Mouse (Mus musculus) stomach, embryonic 16.5 days (tissue): ENCODE data around the gene Scaf11. TPM values are rescaled to one million over a fixed set of nuclear protein-coding genes. Genes with fewer than 3 reads are reported as not detected.

Experiments used
- ATAC-seq: fragments of 200-750 bp; cut with Nextera tagmentation; 2 replicates; pipeline ENCODE4 v1.8.0; 2017; ENCODE audit warnings: moderate number of reproducible peaks, moderate TSS enrichment; ENCODE audit not compliant: insufficient read depth, low FRiP score
- H3K27ac ChIP-seq: fragments of 300-500 bp; sonication (generic); 2 replicates; pipeline ENCODE4 v1.5.1; 2014; ENCODE audit warnings: low read length
- H3K27me3 ChIP-seq: fragments of 300-500 bp; sonication (generic); 2 replicates; pipeline ENCODE4 v1.6.1; 2014; ENCODE audit warnings: low read length, control low read depth, mixed read lengths; ENCODE audit not compliant: control insufficient read depth, insufficient read depth
- H3K36me3 ChIP-seq: fragments of 300-500 bp; sonication (generic); 2 replicates; pipeline ENCODE4 v1.6.1; 2014; ENCODE audit warnings: low read length; ENCODE audit not compliant: control insufficient read depth, insufficient read depth
- H3K4me1 ChIP-seq: fragments of 300-500 bp; sonication (generic); 2 replicates; pipeline ENCODE4 v1.6.1; 2014; ENCODE audit warnings: low read length, control low read depth, mixed read lengths; ENCODE audit not compliant: control insufficient read depth, insufficient read depth
- H3K4me2 ChIP-seq: fragments of 300-500 bp; sonication (generic); 2 replicates; pipeline ENCODE4 v1.6.1; 2014; ENCODE audit warnings: low read depth, low read length, mixed read lengths
- H3K4me3 ChIP-seq: fragments of 300-500 bp; sonication (generic); replicated peaks from 2 replicates; pipeline ENCODE4 v1.5.1; 2014; ENCODE audit warnings: mild to moderate bottlenecking, low read length
- H3K9ac ChIP-seq: fragments of 300-500 bp; sonication (generic); 2 replicates; pipeline ENCODE4 v1.6.1; 2014; ENCODE audit warnings: low read length
- H3K9me3 ChIP-seq: fragments of 300-500 bp; sonication (generic); replicated peaks from 2 replicates; pipeline ENCODE4 v1.6.1; 2016; ENCODE audit warnings: low read length, control low read depth; ENCODE audit not compliant: control insufficient read depth
- WGBS: fragments of 180-500 bp; shearing (Covaris S2); extraction: QIAGEN DNeasy Blood & Tissue Kit; methylation state at CpG from one replicate; pipeline ENCODE4 v1.1.7; 2014; 5-methylcytosine and 5-hydroxymethylcytosine counted together
- polyA plus RNA-seq: library from polyadenylated mRNA; unstranded; fragments of >200 nt; fragmentation: Nextera tagmentation; extraction: Ambion mirVana; gene quantifications from 2 replicates; pipeline ENCODE4 v1.2.1, GENCODE M21; 2015

The Scaf11 gene
- polyA plus RNA-seq, 1 experiment from 2014 or later: 73.0 TPM

DNA sequence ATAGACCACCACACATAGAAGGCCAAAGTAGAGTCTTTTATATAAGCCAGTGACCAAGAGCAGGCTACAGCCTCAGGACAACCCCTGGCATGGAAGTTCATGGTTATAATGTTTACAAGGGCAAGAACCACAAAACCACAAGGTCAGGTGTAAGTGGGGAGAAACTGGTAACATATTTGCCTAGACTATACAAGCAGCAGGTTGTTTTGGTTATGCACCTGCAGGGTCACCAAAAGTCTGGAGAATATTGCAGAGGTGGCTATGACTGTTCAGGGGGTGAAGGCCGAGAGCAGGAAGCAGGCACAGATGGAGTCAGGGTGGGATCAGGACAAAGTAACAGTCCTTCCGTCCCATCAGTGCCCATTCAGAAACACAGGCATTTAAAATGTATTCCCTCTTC, 7.7 kb upstream of the Scaf11 start:
- Histone ChIP-seq H3K36me3 (no peaks in the 10 kb centered on the region), H3K9me3 (no peaks in the 10 kb centered on the region), H3K4me3 (no peak overlapping the region), H3K9ac (no peak overlapping the region), H3K27ac (no peak overlapping the region), H3K27me3 (no peaks in the 10 kb centered on the region), H3K4me1 (no peaks in the 10 kb centered on the region), H3K4me2 (no peak overlapping the region)
- ATAC-seq: no peak
- 91% methylated on average over 2 of the region's 2 CpGs for WGBS

DNA sequence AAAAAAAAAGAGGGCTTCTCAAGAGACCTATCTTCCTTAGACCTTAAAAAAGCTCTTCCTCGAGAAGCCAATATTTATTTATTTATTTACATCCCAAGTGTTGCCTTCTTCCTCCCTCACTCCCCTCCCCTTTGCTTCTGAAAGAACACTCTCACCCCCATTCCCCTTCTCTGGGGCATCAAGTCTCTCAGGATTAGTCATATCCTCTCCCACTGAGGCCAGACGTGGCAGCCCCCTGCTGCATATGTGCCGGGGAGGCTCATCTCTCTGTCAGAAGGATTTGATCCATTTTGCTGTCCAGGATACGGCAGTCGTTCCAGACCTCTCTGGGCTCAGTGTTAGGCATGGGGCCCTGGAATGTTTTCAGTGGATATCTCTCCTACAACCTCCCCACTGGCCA, 7.2 kb upstream of the Scaf11 start:
- Histone ChIP-seq H3K27me3 (no peaks in the 10 kb centered on the region), H3K9me3 (no peaks in the 10 kb centered on the region), H3K27ac (no peak overlapping the region), H3K36me3 (no peaks in the 10 kb centered on the region), H3K4me2 (no peak overlapping the region), H3K4me1 (no peaks in the 10 kb centered on the region), H3K4me3 (no peak overlapping the region), H3K9ac (no peak overlapping the region)
- WGBS: 77% methylated on average over 5 of the region's 5 CpGs
- no peak for ATAC-seq

DNA sequence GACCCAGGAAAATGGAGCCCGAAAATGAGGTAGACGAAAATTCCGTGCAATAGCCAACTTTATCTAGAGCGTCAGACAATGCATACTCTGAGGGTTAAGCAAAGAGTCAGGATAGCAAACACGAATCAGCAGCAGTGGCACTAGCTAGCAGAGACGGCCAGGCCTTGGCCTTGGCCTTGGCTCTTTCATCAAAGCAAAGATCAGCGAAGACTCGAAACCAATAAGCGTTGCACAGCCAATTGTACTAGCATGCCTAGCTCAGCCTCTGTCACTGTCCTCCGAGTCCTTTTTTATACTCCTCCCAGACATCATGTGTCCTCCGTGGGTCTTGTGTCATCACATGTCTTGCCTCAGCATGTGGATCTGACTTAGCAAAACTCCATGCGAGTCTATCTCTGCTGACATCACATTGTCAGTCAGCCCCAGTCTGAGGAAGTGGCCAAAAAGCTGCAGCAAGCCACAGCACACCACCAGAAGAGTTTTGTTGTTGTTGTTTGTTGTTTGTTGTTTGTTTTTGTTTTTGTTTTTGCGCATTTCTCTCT, 5.8 kb upstream of the Scaf11 start:
- Histone ChIP-seq H3K27ac (no peak overlapping the region), H3K9me3 (no peaks in the 10 kb centered on the region), H3K36me3 (no peaks in the 10 kb centered on the region), H3K4me2 (no peak overlapping the region), H3K27me3 (no peaks in the 10 kb centered on the region), H3K4me1 (peaks cover 4% of the 10 kb centered on the region; the same call in 1 of the 2 replicates), H3K4me3 (no peak overlapping the region), H3K9ac (no peak overlapping the region)
- 88% methylated on average over 13 of the region's 13 CpGs for WGBS
- no peak for ATAC-seq

DNA sequence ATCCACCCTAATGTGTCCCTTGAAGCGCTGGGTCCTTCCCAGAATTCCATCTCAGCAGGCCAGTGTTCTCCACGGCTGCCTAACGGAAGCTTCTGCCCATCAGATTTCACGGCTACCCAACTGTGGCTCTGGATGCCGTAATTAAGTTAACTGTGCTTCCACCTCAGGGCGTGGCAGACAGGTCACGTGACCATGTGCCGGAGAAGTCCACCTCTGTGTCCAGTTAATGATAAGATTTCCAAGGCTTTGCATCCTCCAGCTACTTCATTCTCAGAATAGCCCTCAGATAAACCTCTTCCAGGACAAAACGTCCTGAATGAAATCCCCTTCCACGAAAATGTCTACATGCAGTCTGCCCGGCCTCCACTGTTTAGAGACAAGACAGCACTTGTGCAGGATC, 4.4 kb upstream of the Scaf11 start:
- H3K27ac ChIP-seq: no peak overlapping the region
- no peaks in the 10 kb centered on the region for H3K27me3 ChIP-seq
- no peaks in the 10 kb centered on the region for H3K9me3 ChIP-seq
- no peaks in the 10 kb centered on the region for H3K36me3 ChIP-seq
- peaks cover 4% of the 10 kb centered on the region; the same call in 1 of the 2 replicates for H3K4me1 ChIP-seq
- ATAC-seq: no peak
- H3K4me2 ChIP-seq: no peak overlapping the region
- H3K9ac ChIP-seq: no peak overlapping the region
- H3K4me3 ChIP-seq: no peak overlapping the region
- 81% methylated on average over 11 of the region's 11 CpGs for WGBS

DNA sequence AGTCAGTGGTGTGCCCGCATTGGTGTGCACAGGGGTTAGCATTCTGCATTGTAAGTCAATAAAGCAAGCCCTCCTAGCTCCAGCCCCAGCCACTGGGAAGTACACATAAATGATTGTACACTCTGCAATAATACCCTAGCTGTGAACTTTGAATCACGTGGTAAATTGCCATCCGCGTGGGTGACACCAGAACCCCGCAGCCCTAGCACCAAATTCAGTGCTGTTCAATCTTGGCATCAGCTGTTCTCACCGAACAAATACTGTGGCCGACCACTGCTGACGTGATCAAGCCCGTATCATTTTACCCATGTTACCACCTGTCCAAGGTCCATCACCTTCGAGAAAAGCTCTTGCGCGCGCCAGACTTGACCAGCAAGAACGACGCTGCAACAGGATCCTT, 3.2 kb upstream of the Scaf11 start:
- Histone ChIP-seq H3K4me2 (no peak overlapping the region), H3K36me3 (no peaks in the 10 kb centered on the region), H3K4me3 (no peak overlapping the region), H3K27ac (no peak overlapping the region), H3K27me3 (no peaks in the 10 kb centered on the region), H3K9me3 (no peaks in the 10 kb centered on the region), H3K9ac (no peak overlapping the region), H3K4me1 (peaks cover 6% of the 10 kb centered on the region)
- ATAC-seq: no peak
- WGBS: 94% methylated on average over 15 of the region's 15 CpGs

DNA sequence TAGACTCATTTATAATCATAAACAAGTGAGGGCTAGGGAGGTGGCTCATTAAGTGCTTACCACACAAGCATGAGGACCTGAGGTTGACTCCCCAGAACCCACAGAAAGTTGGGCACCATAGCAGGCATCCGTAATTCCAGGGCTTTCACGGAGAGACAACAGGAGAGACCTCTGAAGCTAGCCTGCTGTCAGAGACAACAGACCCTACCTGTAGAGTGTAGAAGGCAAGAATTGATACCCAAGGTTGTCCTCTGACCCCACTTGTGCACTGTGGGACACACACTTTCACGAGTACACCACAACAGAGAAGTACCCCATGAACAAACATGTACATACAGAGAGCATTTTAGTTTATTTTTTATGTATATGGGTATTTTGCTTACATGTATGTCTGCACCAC, 2.0 kb upstream of the Scaf11 start:
- no peak overlapping the region for H3K4me3 ChIP-seq
- no peak overlapping the region for H3K4me2 ChIP-seq
- no peaks in the 10 kb centered on the region for H3K9me3 ChIP-seq
- H3K4me1 ChIP-seq: peaks cover 15% of the 10 kb centered on the region
- no peaks in the 10 kb centered on the region for H3K36me3 ChIP-seq
- no peak for ATAC-seq
- H3K27ac ChIP-seq: no peak overlapping the region
- no peak overlapping the region for H3K9ac ChIP-seq
- no peaks in the 10 kb centered on the region for H3K27me3 ChIP-seq
- WGBS: 91% methylated on average over 3 of the region's 3 CpGs

DNA sequence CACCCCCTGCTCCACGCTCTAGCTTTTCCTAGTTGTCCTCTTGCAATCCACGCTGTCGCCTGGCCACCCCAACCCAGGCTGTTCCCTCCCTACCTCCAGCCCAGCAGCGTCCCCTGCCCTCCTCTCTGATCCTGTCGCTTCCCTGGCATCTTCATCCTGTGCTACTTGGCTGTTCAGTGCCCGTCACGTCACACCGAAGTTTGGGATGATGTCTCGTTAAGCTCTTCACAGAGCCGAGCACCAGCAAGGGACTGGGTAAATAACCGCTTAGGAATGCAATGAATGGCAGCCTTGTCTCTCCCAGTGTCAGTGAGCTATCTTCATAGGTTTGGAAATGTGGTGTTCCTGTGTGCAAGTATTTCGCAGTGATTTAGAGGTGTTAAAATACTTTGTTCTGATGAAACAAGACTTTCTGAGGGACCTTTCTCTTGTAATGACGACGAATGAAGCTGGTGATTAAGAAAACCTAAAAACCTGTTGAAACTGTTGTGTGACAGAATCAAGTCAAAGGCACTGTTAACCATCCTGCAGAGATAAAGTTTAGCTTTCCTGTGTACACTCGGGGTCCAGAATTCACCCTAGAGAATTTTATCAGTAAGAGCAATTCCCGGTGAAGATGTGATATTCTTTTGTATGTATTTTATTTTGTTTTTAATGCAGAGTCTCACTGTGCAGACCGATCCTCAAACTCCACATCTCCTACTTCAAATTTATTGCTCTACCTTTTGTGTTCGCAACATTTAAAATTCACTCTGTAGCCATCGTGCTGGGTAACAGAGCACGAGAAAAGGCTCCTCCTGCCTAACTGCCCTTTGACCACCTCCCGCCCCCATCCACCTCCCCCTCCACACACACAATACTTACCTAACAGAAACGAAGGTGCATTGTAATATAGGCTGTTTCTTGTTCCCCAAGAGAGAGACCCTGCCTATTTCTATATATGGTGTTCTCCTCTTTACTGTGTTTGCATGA, 1.2 kb upstream of the Scaf11 start:
- WGBS: 9% methylated on average over 22 of the region's 22 CpGs
- Histone ChIP-seq H3K4me1 (peaks cover 21% of the 10 kb centered on the region), H3K27ac (peak overlapping the region; percentile 97), H3K9me3 (no peaks in the 10 kb centered on the region), H3K4me2 (peak overlapping the region; percentile 67), H3K27me3 (no peaks in the 10 kb centered on the region), H3K9ac (peak overlapping the region; percentile 86), H3K4me3 (peak overlapping the region; percentile 92), H3K36me3 (no peaks in the 10 kb centered on the region)
- no peak for ATAC-seq

DNA sequence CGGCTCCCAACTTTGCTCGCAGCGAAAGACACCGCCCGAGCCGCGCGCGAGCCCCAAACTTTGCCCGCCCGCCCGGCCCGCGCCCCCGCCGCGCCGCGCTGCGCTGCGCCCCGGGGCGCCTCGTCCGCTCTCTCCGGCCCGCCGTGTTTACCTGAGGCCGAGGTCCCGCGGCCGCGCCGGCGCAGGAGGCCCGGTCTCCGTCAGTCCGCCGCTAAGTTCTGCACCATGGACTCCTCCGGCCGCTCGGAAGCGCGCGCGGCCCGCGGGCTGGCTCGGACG, 253 bp downstream of the Scaf11 start:
- WGBS: 0% methylated on average over 38 of the region's 50 CpGs
- peak overlapping the region; percentile 92 for H3K4me3 ChIP-seq
- H3K4me2 ChIP-seq: peak overlapping the region; percentile 60
- H3K27me3 ChIP-seq: no peaks in the 10 kb centered on the region
- ATAC-seq: no peak; the same call in 1 of the 2 replicates
- peak overlapping the region; percentile 99 for H3K27ac ChIP-seq
- H3K9me3 ChIP-seq: no peaks in the 10 kb centered on the region
- peak overlapping the region; percentile 100 for H3K9ac ChIP-seq
- peaks cover 28% of the 10 kb centered on the region for H3K4me1 ChIP-seq
- H3K36me3 ChIP-seq: no peaks in the 10 kb centered on the region

DNA sequence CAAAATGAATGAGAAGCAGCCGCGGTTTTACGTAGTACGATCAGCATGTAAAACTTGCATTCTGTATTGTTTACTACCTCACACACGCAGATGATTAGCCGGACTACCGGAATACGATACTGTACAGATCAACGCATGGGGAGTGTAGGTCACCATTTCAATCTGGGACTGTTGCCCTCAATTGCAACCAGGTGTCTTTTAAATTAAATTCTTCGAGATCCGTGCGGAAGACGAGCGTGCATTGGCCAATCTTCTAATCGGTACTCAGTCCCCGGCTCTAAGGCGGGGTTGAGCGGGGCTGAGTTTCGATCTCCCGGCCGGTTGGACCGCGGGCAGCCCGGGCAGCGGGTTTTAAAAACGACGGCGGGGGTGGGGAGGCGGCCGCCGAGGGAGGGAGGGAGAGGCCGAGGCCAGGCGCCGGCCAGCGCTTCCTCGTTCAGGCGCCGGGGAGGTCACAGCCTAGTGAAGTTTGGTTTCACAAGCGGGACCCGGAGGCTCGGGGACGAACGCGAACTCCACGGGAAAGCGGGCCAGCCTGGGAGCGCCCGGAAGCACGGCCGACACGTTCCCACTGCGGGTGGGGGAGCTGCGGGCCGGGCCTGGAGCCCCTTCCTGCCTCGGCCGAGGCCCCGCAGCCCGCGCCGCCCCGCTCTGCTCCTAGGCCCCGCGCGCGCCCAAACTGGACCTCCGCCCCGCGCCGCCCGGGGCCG, 747 bp downstream of the Scaf11 start:
- Histone ChIP-seq H3K9me3 (no peaks in the 10 kb centered on the region), H3K4me2 (peak overlapping the region; percentile 60), H3K36me3 (no peaks in the 10 kb centered on the region), H3K27ac (peak overlapping the region; percentile 99), H3K4me1 (peaks cover 28% of the 10 kb centered on the region), H3K4me3 (peak overlapping the region; percentile 92), H3K9ac (peak overlapping the region; percentile 100), H3K27me3 (no peaks in the 10 kb centered on the region)
- under 1% methylated on average over 65 of the region's 71 CpGs for WGBS
- peak; percentile 22; the same call in 1 of the 2 replicates for ATAC-seq
